Mouse (Mus musculus) gastrocnemius, postnatal 14 days (tissue): ENCODE measurements around the gene Cpne4. TPM values are rescaled to one million over a fixed set of nuclear protein-coding genes. Genes with fewer than 3 reads are reported as not detected.

Experiments used
- DNase-seq: peaks from one replicate; pipeline ENCODE4 v3.0.0; 2021; ENCODE audit warnings: mixed read lengths
- intact Hi-C: fragments of 180-260 bp; cut with DNase I; formaldehyde crosslinking; loops from one replicate; pipeline ENCODE4 v1.15.1; 2025; ENCODE audit warnings: low total_unique reads
- total RNA-seq, 2 experiments: library from RNA; stranded (reverse); gene quantifications; 2 replicates each; pipeline ENCODE4 v1.2.3; 2021

Cpne4 gene
- total RNA-seq, 2 experiments from 2014 or later = not detected

DNA sequence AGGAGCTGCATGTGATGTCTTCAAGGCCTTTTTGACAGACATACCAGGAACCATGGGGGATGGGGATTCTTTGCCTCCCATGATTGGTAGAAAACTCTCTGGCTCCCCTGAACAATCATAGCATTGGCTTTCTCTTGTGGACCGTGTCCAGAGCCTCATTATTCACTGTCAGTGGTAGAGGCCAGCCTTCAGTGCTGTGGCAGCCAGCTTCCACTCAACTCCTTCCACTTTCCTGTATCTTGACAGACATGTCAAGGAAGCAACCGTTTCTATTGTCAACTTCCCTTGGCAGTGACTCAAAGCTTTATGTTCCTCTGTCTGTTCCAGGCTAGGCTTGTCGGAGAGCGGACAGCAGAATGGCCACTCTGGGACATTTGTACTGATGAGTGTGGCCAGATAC is 112.7 kb downstream of the Cpne4 start:
- DNase-seq = no peak

DNA sequence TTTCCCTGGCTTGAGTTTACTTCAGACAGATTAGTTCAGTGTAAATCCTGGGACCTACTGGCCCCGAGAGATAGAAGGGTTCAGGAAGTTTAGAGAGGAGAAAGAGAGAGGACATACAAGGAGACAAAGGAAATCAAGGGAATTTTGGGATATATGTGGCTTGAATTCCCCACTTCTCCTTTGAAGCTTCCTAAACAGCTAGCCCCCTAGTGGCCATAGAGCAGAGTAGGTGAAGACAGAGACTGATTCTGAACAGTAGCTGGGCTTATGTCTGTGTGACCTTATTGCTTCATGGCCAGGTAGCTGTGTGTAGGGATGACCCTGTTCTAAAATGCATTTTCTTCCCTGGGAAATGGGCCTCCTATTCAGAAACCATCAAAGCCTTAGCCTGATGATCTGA is 129.6 kb downstream of the Cpne4 start:
- intact Hi-C loops = no loop called here
- DNase-seq = no peak

More for the DNA sequence above, 112.7 kb downstream of the Cpne4 start:
- intact Hi-C loops = no loop called here

DNA sequence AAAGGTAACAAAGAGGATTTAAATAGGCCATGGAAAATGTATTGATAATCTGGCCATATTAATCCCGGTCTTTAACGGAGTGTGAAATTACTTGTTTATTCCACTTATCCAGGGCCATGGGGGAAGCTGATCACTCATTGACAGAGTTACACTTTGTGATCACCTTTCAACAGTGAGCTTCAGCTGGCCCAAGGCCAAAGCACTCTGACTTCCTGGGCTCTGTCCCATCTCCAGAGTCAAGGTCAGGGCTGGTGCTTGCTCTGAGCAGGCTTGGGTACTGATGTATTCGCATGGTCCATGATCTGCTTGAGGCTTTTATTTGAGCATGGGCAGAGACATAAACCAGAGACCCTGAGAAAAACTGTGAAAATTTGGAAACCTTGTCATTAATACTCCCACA is 131.5 kb downstream of the Cpne4 start:
- no peak for DNase-seq
- intact Hi-C loops = no loop called here

DNA sequence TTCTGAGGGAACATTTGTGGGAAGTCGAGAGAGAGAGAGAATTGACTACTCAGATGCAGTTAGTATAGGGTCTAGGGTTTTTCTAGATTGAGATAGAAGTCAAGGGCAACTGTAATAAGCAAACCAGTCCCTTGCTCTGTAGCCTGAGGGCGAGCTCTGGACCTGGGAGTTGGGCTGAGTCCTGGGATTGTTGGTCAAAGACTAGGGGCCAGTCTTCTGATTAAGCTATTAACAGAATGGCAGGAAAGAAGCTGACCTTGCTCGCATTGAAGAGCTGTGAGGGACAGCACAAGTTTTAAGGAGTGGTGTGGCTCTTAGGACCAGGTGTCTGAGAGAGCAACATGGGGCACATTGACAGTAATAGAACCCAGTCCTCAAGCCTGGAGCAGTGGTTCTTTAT is 140.0 kb downstream of the Cpne4 start:
- intact Hi-C loops = no loop called here
- DNase-seq = no peak

DNA sequence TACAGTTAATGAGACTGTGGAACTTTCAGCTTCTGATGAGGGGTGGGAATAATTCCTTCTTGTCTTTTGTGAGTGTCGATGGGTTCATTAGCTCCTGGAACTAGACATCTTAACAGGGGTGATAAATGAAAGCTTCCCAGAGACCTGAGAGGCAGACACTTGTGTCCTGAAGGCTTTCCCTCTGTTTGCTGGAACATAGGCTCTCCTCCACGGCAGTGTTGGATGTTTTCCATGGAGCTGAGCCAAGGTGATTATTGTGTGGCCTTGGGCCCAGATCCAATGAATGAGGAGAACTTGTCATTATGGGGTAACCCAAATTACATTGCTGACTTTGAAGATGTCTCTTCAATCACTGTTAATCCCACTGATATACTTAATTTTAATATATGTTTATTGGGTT is 146.1 kb downstream of the Cpne4 start:
- no peak for DNase-seq
- intact Hi-C loops = no loop called here

DNA sequence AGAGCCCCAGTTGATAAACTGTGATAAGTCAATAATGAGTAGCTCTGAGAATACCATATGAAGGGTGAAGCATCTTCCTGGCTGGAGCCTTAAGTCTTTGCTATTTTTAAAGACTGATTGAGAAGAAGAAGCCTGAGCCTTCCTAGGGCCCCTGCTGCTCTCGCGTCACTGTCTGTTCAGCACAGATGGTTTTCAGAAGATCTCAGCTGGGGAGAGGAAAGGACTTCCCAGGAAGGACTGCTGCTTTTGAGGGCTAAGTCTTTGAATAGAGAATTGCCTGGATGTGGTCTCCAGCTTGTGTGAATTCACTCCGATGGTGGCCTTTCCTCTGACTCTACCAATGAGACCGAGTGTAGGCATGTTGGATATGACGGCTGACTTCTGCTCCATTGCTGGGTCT is 163.7 kb downstream of the Cpne4 start:
- DNase-seq = no peak
- intact Hi-C loops = no loop called here

DNA sequence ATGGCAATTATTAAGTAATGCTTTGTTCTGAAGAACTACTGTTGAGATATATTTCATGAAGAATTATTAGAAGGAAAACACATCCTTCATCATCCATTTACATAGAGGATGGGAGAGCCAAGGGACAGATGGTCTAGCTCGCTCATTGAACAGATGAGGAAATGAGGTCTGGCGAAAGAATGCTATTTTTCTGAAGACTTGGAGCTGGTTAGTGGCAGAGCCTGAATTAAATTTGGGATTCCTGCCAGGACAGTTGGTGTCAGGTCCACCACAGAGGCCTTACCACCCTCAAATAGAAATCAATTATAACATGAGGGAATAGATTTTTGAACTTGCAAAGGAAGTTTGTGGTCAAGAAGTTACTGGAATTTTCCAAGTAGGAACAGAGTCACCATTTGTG is 178.2 kb downstream of the Cpne4 start:
- no peak for DNase-seq
- intact Hi-C loops = no loop called here

DNA sequence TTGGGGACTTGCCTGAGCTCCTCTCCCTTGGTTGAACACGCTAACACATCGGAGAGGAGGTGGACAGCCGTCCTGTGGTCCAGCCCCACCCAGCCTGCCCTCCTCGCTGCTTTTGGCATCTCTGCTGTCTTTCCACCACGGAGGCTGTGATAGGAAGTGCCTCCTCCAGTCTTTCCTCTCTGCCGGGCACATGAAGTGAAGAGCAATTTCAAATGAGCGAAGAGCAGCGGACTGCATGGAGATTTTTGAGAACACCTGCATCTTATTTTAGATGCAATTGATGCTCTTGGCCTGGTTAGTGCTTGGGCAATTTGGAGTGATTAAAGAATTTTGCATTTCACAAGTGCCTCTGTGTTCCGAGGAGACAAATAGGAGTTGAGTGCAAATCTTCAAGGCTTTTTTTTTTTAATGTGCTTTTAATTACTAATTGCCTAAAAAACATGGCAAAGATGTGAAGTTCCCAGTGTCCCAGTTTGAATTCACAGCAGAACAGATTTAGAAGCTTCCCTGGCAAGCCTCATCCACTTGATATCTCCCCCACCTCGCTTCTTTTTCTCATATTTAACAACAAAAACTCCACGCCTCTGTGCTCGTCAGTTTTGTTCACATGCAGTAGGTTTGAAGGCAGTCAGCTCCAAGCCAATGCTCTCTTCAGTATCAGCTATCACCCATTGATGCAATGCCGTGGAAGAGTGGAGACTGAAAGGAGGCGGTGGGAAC is 195.7 kb downstream of the Cpne4 start:
- intact Hi-C loops = no loop called here
- no peak for DNase-seq

DNA sequence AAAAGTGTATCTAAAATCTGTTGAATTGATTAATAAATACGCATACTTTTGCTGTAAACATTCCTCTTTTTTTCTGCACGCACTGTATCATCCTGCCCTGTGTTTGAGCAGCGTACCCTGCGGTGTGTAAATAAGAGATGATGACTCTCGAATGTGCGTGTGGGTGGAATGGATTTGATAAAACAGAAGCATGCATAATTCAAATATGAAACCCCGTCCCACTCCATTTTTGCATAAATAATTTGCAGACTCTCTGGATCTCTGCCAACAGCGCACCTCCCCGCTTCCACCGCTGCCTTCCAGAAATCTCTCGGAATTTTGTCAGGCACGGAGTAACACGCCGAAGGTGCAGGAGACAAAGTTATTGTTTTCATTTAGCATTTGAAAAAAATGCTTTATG is 208.4 kb downstream of the Cpne4 start:
- intact Hi-C loops = no loop called here
- DNase-seq = no peak

DNA sequence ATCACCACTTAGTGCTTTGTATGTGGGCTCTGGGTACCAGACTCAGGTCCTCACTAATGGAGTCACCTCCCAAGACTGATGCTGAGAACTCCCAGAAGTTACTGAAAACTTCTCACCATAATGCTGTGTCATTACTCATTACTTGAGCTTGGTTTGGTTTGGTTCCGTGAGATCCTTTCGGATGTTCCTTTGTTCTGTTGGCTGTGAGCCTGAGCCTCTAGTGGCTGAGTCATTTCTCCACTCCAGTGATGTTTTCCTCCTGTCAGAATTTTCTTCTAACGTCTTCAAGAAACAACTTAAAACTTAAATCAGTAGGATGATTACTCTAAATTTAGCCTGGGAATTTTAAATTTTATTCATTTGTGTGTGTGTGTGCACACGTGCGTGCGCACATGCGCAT is 212.9 kb downstream of the Cpne4 start:
- intact Hi-C loops = no loop called here
- DNase-seq = no peak

DNA sequence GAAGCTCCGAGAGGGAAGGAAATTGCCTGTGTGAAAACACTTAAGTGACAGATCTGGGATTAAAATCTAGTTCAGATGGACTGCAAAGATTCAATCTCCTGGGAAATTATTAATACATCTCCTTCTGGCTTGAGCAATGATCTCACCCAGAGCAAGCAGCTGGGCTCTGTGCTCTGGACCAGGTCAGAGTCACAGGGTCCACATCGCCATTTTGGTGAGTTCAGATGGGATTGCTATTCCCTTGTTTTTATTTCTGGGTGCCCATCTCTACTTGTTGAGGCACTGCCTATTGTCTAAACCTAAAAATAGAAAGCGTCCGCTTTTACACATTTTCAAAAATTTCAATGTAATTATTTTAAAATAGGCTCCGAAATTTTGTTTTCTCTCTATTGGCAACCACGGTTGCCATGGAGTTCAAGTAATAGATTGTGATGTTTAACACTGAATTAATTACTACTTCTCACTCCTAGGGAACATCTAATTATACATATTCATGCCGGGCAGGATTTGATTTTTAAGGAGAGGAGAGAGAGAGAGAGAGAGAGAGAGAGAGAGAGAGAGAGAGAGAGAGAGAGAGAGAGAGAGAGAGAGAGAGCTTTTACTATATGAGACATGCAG is 229.2 kb downstream of the Cpne4 start:
- intact Hi-C loops = no loop called here
- no peak for DNase-seq

DNA sequence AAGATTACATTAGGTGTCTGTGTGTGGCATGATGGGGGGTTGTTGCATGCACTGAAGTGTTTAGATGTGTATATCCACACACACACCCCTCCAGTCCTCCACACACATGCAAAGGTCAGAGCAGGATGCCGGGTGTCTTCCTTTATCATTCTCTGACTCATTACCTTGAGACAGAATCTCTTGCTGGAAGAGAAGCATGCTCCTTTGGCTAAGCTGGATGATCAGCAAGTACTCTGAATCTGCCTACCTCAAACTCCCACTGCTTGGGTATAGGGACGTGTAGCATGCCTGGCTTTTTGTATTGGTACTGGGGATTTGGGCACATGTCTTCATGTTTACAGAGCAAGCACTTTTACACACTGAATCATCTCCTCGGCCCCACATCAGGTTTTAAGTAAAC is 230.0 kb downstream of the Cpne4 start:
- intact Hi-C loops = no loop called here
- DNase-seq = no peak

DNA sequence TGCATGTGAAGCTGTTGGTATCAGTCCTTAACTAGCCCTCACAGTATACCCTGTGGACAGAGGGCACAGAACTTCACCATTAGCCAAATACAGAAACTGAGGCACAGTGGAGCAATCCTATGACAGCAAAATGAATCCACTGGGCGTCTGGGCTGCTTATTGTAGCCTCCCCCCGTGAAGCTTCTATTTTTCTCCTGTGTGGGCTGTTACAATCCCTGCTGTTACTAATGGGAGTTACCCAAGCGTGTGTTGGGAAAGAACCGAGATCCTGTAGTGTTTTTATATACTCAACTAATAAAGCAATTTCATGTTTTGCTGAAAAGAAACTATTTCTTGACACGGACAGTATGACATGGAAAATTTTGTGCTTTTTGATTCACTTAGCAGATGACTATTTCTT is 230.7 kb downstream of the Cpne4 start:
- intact Hi-C loops = no loop called here
- no peak for DNase-seq

DNA sequence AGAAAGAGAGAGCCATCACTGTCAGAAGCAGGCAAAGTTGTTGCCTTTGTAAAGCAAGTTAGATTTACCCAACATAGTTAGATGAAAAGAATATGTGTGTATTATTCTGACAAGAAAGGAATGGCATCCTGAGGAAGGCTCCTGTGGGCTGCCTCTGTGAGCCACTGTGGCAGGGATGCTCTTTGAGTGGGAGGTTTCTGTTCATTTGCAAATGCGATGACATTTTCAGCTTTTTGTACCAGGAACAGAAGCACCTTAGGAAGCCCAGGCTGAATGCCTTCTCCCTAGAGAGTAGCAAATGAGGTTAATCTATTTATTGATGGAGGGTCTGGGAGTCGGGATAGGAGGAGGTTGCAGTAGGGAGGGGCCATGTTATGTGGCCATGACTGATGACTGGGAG is 249.5 kb downstream of the Cpne4 start:
- no peak for DNase-seq
- intact Hi-C loops = no loop called here

DNA sequence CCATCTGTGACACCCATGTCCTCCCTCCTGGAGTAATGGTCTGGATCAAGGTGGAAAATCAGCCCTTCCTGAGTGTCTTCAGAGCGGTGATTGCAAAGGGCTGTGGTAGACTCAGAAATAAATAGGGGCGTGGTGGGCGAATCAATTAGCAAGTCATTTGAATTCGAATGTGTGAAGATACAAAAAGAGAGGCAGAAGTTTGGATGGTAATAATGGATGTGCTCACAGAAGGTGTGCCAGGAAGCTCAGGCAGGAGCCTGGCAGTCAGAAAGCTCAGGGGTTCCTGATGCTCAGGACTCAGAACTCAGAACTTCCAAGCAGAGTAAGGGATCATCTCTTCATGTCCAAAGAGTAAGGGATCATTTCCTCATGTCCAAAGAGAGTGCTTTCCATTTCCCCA is 257.7 kb downstream of the Cpne4 start:
- intact Hi-C loops = no loop called here
- DNase-seq = no peak

DNA sequence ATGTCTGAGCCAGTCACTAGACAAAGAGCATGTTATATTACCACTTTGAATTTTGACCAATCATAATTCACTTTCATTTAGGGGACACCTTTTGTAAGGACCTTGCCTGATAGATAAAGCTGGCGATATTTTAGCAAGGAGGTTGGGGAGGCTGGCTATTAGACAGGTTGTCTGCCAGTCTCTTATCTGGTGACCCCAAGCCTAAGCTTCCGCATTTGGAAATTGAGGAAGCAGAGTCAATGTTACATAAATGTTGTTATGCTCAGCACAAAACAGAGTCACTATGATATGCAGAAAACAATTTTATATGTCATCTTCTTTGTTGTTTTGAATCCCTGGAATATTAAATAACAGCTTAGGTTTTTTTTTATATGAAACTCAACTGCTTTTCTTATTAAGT is 267.6 kb downstream of the Cpne4 start:
- intact Hi-C loops = no loop called here
- DNase-seq = no peak

DNA sequence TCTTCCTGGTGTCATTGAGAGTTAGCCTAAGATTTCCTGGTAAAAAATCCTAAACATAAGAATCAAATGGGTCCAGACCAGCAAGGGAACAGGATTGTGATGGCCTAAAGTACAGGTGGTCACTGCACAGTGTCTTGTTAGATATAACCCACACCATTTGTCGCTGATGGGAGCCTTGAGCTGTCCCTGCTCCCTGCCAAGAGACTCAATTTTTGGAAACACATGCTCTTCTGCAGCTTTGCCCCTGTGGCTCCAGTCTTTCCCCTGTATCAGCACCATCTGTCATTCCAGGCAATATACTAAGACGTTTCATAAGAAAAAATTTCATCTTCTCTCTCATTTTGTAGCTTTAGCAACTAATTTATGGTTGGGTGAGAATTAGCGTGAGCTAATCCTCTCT is 281.6 kb downstream of the Cpne4 start:
- intact Hi-C loops = no loop called here
- no peak for DNase-seq

DNA sequence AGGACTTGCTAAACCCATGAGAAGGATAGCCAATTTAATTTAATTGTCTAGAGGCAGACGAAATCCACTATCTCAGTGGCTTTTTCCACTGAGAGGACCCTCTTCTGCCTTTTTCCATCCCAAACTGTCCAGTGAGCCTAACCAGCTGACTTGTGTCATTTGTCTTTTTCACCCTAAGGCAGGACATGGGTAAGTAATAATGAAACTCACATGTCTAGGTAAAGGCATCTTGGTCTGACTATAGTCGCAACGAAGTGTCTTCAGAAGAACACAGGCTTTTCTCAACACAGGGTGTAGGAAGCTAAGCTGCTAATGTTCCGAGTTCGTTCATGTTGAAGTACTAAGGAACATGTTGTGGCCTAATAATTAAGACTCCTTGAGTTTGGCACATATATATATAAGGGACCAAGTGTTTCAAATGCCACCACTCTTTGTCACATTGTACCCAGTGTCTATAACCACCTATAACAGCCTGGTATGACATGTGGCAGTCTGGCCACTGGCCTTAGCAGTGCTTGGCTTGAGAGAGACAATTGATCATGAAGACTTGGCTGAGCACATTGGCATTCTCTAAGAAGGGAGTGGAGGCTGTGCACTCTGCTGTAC is 286.0 kb downstream of the Cpne4 start:
- intact Hi-C loops = no loop called here

DNA sequence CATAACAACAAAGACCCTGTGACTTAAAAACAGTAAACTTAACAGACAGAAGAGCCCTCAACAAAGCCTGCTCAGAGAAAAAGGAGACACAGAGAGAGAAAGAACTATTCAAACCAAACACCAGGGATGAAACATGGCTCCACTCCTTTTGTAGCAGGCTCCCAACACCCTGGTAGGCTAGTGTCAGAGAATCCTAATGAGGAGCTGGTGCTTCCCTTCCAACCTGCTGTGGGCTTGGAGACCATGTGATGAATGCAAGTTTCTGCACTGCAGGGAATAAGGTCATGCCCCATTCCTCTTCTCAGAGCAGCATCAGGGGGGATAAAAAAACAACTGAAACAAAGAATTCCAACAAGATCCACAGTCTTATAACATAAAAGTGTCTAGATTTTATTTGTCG is 290.8 kb downstream of the Cpne4 start:
- DNase-seq = no peak
- intact Hi-C loops = no loop called here

More for the DNA sequence above, 286.0 kb downstream of the Cpne4 start:
- DNase-seq = no peak

DNA sequence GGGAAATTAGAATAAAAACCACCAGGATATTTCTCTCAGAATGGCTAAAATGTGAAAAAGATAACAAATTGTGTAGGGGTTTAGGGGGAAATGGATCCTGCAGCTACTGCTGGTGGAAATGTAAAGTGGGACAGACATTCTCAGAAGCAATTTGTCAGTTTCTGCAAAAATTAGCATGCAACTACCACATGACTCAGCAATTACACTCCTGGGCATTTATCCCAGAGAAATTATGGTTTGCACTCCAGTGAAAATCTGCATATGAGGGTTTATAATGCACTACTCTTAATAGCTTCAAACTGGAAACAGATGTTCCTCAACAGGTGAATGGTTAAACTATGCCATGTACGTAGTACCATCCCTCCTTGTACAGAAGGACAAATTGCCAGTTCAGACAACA is 294.2 kb downstream of the Cpne4 start:
- no peak for DNase-seq
- intact Hi-C loops = no loop called here

DNA sequence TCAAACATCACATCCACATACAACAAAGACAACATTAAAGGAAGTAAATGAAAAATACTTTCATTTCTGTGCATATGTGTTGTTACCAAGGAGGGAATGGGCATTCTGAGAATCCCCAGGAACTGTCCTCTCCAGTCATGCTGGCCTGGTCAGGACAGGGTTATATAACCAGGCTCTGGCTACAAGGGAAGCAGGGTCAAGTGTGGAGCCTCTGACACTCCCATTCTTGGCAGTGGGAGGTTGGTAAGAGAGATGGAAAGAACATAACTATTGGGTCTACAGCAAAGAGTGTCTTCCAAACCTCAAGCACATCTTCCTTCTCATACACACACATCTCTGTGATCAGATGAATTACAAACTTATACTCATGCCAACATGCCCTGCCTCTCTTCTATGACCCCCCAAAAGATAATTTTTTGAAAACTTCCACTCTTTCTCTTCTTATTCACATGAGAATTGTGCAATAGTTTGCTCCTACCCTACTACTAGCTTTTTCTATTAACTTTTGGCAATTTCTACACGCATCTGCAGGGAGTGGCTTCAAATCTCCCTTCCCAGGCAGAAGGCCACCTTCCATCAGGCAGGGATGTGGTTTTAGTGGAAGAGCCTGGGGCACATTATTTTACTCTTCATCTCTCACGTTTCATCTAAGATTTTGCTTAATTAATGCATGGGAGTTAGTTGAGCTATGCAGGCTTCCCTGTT is 298.3 kb downstream of the Cpne4 start:
- no peak for DNase-seq
- intact Hi-C loops = no loop called here
